Mouse (Mus musculus): ENCODE measurements at regions not wholly inside any gene's neighbourhood (a gene's known extent, or its start where the extent isn't known, plus 50 kb on each side); places are given as distances from the start of the nearest gene placed in this dataset.

GRCm38 (mm10) chr19:33053199-33053867 is 296.0 kb downstream of the Pten start:
- ATAC-seq, result peak; percentile 71

- ATAC-seq, result no peak
Measured at GRCm38 (mm10) chr19:33056372-33056791, 299.1 kb downstream of the Pten start.

GRCm38 (mm10) chr19:33061006-33061405 is 303.7 kb downstream of the Pten start:
- no peak for ATAC-seq

- ATAC-seq, result no peak
Measured at GRCm38 (mm10) chr19:33062165-33063058, 305.1 kb downstream of the Pten start.

GRCm38 (mm10) chr19:33065274-33066200 is 308.2 kb downstream of the Pten start:
- ATAC-seq, result no peak

- ATAC-seq, result no peak
Measured at GRCm38 (mm10) chr19:33068351-33068955, 311.2 kb downstream of the Pten start.

GRCm38 (mm10) chr19:33069761-33070160 is 312.5 kb downstream of the Pten start:
- ATAC-seq, result no peak

GRCm38 (mm10) chr19:33072299-33072698 is 315.0 kb downstream of the Pten start:
- no peak for ATAC-seq

- no peak for ATAC-seq
Measured at GRCm38 (mm10) chr19:33074907-33075306, 317.2 kb downstream of the Rnls start.

GRCm38 (mm10) chr19:33078681-33079360 is 313.3 kb downstream of the Rnls start:
- ATAC-seq, result no peak

GRCm38 (mm10) chr19:33079959-33080358 is 312.1 kb downstream of the Rnls start:
- no peak for ATAC-seq

GRCm38 (mm10) chr19:33081493-33081892 is 310.6 kb downstream of the Rnls start:
- peak; percentile 94 for ATAC-seq

GRCm38 (mm10) chr19:33083371-33083770 is 308.7 kb downstream of the Rnls start:
- no peak for ATAC-seq

GRCm38 (mm10) chr19:33084683-33085082 is 307.4 kb downstream of the Rnls start:
- no peak for ATAC-seq
